Mouse (Mus musculus): ENCODE measurements around the gene Prrt1. TPM values are rescaled to one million over a fixed set of nuclear protein-coding genes. Genes with fewer than 3 reads are reported as not detected.

The Prrt1 gene
- polyA plus RNA-seq, 1 experiment = 15.8 TPM

- DNase-seq (ENCODE audit: low read depth) = no peak
Observed at GRCm38 (mm10) chr17:34599891-34600290, 29.4 kb upstream of the Prrt1 start.

- DNase-seq (ENCODE audit: low read depth) = no peak
Observed at GRCm38 (mm10) chr17:34601796-34602195, 27.5 kb upstream of the Prrt1 start.

- peak; percentile 100 for DNase-seq (ENCODE audit: low read depth)
Observed at GRCm38 (mm10) chr17:34603375-34604060, 25.8 kb upstream of the Prrt1 start, which contains the start of gene Rnf5. TSS of gene Rnf5 (minus strand) at chr17:34603690.

GRCm38 (mm10) chr17:34604061-34604508 is 25.2 kb upstream of the Prrt1 start, which contains the start of gene Agpat1:
TSS of gene Agpat1 (plus strand) at chr17:34604262.
- no peak for DNase-seq (ENCODE audit: low read depth)

DNA sequence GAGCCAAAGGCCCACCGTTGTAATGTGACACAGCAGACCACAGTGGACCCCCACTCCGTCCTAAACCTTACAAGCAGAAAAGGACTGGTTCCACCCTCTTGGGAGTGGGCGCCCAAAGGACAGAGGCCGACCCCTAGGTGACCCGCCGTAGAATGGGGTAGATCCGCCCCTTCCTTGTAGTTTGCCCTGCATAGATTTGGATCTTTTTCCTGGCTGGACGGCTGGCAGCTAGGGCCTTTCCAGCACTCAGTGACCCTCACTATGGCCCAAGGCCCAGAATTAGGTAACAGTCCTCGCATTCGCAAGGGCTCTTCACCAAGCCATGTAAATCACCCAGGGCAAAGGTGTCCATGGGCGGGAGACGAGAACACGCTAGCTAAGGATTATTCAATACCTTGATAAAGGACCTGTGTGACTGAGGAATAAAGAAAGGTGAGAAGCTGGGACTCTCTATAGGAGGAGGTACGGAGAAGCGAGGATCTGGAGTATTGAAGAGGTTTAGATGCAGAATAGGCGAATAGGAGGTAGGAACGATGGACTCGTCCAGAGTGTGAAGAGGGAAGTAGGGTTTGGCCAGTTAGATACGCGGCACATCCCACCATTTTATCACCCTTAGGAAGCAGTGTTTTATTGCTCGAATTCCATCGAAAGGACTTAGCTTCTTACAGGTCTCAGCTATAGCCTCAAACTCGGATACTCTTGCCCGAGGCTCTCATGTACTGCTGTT is 24.7 kb upstream of the Prrt1 start:
- no peak for DNase-seq (ENCODE audit: low read depth)

GRCm38 (mm10) chr17:34605609-34606008 is 23.7 kb upstream of the Prrt1 start:
- DNase-seq (ENCODE audit: low read depth) = no peak

DNA sequence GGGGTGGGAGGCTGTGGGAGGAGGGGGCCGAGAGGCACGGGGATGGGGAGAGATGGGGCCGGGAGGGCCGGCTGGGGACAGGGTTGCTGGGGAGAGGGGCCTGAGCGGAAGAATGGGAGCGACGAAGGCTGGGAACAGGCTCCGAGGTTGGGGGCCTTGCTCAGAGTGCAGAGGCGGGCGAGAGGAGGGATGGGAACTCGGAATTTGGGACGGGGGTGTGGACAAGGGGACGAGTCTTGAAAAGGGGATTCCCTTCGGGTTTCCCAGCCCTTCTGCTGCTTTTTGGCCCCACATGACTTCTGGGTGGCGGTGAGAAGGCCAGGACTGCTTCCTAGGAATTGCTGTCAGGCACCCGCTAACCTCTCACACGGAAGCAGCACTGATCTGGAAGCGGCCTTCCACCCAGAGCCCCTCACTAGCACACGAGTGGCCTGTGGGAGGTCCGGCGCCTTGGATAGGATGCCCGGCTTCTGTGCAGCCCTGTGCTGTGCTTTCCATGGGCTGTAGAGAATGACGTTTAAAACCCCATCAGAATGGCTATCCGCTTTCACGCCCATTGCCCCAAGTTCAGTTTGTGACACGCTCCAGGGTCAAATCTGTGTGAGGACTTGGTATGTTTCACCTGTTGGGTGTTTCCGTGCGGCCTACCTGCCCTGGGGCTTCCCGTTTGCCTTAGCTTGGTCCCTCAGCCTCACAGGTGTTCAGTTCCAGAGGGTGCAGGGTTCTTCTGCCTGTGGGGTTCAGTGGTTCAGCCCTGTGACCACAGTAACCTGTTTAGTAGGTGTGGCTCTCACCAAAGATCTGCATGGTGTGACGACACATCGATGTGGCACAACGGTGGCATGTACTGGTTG is 22.9 kb upstream of the Prrt1 start:
- no peak for DNase-seq (ENCODE audit: low read depth)

- no peak for DNase-seq (ENCODE audit: low read depth)
Observed at GRCm38 (mm10) chr17:34607997-34608396, 21.3 kb upstream of the Prrt1 start.

DNA sequence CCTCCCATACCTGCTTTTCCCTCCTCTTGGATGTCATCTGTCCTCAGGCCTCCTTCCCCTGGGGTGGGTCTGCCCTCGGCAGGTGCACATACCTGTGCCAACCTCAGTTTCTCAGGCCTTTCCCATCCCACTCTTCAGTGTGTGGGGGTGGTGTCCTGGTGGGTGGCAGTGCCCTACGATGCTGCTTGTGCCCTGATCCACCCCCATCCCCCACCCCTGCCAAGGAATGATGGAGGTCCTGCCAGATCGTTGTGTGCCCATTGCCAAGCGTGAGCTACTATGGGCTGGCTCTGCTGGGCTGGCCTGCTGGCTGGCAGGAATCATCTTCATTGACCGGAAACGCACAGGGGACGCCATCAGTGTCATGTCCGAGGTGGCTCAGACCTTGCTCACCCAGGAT is 18.3 kb upstream of the Prrt1 start:
- no peak for DNase-seq (ENCODE audit: low read depth)

- DNase-seq (ENCODE audit: low read depth) = no peak
Observed at GRCm38 (mm10) chr17:34613054-34613645, 16.2 kb upstream of the Prrt1 start.

- no peak for DNase-seq (ENCODE audit: low read depth)
Observed at GRCm38 (mm10) chr17:34613830-34614229, 15.5 kb upstream of the Prrt1 start.

- DNase-seq (ENCODE audit: low read depth) = no peak
Observed at GRCm38 (mm10) chr17:34615871-34616270, 13.5 kb upstream of the Prrt1 start, which contains the start of gene Egfl8. TSS of gene Egfl8 (minus strand) at chr17:34615971.

DNA sequence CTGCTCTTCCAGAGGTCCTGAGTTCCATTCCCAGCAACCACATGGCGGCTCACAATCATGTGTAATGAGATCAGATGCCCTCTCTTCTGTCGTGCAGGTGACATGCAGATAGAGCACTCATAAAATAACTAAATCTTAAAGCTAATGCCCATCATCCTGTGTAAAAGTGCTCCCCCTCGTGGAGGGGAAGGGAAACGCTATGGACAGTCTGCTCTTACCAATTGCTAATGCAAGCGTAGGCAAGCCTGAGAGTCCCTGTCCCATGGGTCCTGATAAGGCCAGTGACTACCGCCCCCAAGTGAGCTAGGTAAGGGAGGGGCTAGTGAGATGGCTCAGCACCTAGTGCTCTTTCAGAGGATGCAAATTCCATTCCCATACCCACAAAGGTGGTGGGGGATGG is 10.3 kb upstream of the Prrt1 start:
- DNase-seq (ENCODE audit: low read depth) = no peak

DNA sequence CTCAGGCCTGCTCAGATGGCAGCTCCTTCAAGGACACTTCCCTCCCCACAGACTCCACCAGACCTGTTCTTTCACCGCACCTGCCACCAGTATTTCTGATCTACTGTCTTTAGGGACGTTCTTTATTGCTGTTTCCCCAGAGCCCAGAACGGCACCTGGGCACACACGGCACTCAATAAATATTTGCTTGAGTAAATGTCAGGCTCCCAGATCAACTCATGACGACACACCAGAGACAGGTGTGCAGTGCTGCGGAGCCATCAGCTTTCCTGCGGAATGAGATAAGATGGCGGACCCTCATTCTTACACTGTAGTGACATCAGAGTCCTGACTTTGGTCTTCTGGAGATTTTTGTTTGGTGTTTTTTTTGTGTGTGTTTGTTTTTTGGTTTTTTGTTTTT is 8.3 kb upstream of the Prrt1 start:
- DNase-seq (ENCODE audit: low read depth) = no peak

DNA sequence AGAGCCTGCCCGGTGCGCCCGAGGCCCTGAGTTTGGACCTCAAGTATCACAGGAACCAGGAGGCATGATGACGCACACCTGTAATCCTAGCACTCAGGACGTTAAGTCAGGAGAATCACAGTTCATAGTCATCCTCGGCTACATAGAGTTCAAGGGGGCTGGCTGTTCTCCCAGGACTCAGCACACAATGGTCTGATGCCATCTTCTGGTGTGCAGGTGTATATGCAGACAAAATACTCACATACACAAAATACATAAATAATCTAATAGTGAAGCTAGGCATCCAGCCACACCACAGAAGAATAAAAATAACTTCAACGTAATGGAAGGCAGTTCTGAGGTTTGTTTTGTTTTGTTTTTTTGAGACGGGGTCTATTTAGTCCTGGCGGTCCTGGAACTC is 6.2 kb upstream of the Prrt1 start:
- DNase-seq (ENCODE audit: low read depth) = no peak

DNA sequence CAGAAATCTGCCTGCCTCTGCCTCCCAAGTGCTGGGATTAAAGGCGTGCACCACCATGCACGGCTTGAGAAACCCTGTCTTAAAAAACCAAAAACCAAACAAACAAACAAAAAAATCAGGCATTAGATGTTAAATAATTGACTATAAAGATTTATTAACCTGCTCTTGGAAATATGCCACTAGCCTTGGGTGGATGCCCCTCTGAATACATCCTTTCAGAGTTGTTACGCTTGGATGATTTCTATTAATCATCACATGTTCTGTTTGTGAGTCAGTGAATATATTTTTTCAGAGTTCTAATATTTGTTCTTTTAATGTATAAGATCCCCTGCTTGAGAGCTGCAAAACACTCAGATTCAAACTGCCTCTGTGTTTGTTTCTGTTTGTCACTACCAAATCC is 4.4 kb upstream of the Prrt1 start:
- no peak for DNase-seq (ENCODE audit: low read depth)

GRCm38 (mm10) chr17:34626062-34626772 is 3.1 kb upstream of the Prrt1 start:
- DNase-seq (ENCODE audit: low read depth) = no peak

- no peak for DNase-seq (ENCODE audit: low read depth)
Observed at GRCm38 (mm10) chr17:34626773-34627092, 2.6 kb upstream of the Prrt1 start.

DNA sequence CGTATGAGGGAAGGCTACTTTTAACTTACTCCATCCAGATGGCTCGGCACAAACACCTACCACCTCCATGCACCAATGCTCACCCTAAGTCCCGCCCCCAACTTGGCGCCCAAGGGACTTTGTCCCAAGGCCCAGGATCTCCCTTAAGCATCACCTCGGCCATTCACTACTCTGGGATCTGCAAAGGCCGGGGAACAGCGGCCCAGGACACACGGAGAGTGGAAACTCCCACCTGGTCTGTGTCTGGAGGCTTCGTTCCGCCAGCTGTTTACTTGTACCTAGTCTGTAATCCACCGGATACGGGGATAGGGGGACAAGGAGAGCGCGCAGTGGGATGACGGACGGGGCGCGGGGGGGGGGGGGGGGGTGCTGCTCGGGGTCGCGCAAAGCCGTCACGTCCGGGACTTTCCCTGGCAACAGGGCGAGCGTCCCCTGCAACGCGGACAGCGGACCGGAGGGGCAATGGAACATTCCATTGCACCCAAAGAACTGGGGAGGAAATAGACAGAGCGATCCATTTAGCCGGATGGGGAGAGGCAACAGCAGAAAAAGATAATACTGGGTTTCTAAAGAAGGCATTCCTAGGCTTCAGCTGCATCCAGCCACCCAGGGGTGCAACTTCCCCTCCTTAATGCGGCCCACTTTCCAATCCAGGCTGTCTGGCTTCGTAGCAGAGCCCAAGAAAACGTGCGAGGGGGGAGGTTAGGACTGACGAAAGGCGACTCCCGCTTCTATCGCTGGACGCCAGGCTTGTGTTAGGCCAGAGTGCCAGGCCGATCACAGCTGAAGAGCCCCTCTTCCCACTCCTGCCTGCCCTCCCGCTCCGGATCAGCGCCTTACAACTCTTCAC is 2.0 kb upstream of the Prrt1 start:
- no peak for DNase-seq (ENCODE audit: low read depth)

DNA sequence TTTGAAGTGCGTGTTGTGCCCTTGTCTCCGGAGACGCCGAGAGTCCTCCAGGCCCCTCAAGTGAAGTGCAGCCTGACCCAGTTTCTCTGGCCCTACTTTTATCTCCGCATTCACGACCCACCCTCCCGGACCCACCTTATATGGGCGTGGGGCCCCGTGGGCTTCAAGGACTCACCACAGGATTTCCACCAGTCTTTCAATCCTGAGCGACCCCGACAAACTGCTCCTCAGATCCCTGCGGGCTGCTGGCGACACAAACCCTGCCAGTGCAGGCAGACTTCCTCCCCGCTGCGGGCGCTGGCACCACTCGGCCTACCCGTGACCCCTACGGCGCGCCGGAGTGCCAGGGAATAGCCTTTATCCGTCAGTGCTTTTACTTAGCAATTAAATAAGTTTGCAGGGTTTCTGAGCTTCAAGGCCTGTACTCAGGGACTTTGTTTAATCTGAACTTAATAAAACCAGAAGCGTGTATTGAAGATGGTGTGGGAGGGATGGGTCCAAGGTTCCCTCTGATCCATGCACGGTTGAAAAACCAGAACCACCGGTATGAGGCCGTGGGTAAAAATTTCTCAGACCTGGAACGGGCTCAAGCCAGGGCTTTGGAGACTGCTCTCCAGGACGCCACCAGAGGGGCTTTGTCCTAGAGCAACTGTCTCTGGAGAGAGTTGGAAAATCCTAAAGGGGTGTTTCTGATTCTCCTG is 1.2 kb upstream of the Prrt1 start, which contains the start of gene Ppt2:
Ppt2 (minus strand) TSS at position 568 of the 701 bp plus-strand sequence.
- no peak for DNase-seq (ENCODE audit: low read depth)

Data from gonadal fat pad, adult 2 months (tissue).